Mouse (Mus musculus): Measurements from ENCODE around the gene Nfe2l1. TPM values are rescaled to one million over a fixed set of nuclear protein-coding genes. Genes with fewer than 3 reads are reported as not detected.
"Not testable (repeated sequence)": the region's sequence is repeated elsewhere in the genome, so short reads cannot be mapped to it uniquely, and the experiment has no call there.

The Nfe2l1 gene
- polyA plus RNA-seq, 1 experiment from 2014 or later = 34.6 TPM

- not testable (repeated sequence) for H3K4me2 ChIP-seq; H3K9ac ChIP-seq; H3K27me3 ChIP-seq (ENCODE audit: insufficient read depth, low read length); H3K9me3 ChIP-seq (ENCODE audit: low read depth, low read length); ATAC-seq (ENCODE audit: insufficient read depth); H3K4me3 ChIP-seq (ENCODE audit: low read depth, low read length); H3K36me3 ChIP-seq (ENCODE audit: insufficient read depth); H3K4me1 ChIP-seq (ENCODE audit: insufficient read depth); H3K27ac ChIP-seq (ENCODE audit: low read depth)
- peak; percentile 88 for DNase-seq
- TF ChIP-seq CTCF (IDR thresholded peaks at IDR 0.05; ENCODE audit: low read depth) = peak; percentile 76
- WGBS = 15% methylated on average over 7 of the region's 7 CpGs
Measured at GRCm38 (mm10) chr11:96784847-96785246, 44.9 kb downstream of the Nfe2l1 start.

- peak; percentile 60 for TF ChIP-seq CTCF (IDR thresholded peaks at IDR 0.05; ENCODE audit: low read depth)
- WGBS = 47% methylated on average over 2 of the region's 2 CpGs
Measured at GRCm38 (mm10) chr11:96781425-96781824, 48.3 kb downstream of the Nfe2l1 start.

GRCm38 (mm10) chr11:96780306-96780705 is 49.5 kb downstream of the Nfe2l1 start:
- Histone ChIP-seq H3K36me3 (ENCODE audit: insufficient read depth) (no peaks in the 10 kb centered on the region), H3K27ac (ENCODE audit: low read depth) (no peak overlapping the region), H3K27me3 (ENCODE audit: insufficient read depth, low read length) (no peaks in the 10 kb centered on the region), H3K4me2 (no peak overlapping the region), H3K9me3 (ENCODE audit: low read depth, low read length) (no peaks in the 10 kb centered on the region), H3K4me1 (ENCODE audit: insufficient read depth) (peaks cover 6% of the 10 kb centered on the region; the same call in 1 of the 2 replicates), H3K4me3 (ENCODE audit: low read depth, low read length) (no peak overlapping the region), H3K9ac (no peak overlapping the region)
- no peak for DNase-seq
- ATAC-seq (ENCODE audit: insufficient read depth) = no peak
- WGBS = 75% methylated on average over 5 of the region's 5 CpGs
- TF ChIP-seq CTCF (IDR thresholded peaks at IDR 0.05; ENCODE audit: low read depth) = no peak

More at GRCm38 (mm10) chr11:96781425-96781824, 48.3 kb downstream of the Nfe2l1 start:
- H3K36me3 ChIP-seq (ENCODE audit: insufficient read depth) = no peaks in the 10 kb centered on the region
- H3K4me1 ChIP-seq (ENCODE audit: insufficient read depth) = peaks cover 4% of the 10 kb centered on the region; the same call in 1 of the 2 replicates
- no peak overlapping the region for H3K4me2 ChIP-seq
- no peak overlapping the region for H3K9ac ChIP-seq
- no peak overlapping the region for H3K27ac ChIP-seq (ENCODE audit: low read depth)
- DNase-seq (peak; percentile 52), ATAC-seq (ENCODE audit: insufficient read depth) (no peak)
- no peaks in the 10 kb centered on the region for H3K27me3 ChIP-seq (ENCODE audit: insufficient read depth, low read length)
- no peaks in the 10 kb centered on the region for H3K9me3 ChIP-seq (ENCODE audit: low read depth, low read length)
- no peak overlapping the region for H3K4me3 ChIP-seq (ENCODE audit: low read depth, low read length)

GRCm38 (mm10) chr11:96778061-96778627 is 51.6 kb downstream of the Nfe2l1 start:
- peak overlapping the region; percentile 67 for H3K4me3 ChIP-seq (ENCODE audit: low read depth, low read length)
- not testable (repeated sequence) for H3K36me3 ChIP-seq (ENCODE audit: insufficient read depth); ATAC-seq (ENCODE audit: insufficient read depth); H3K27ac ChIP-seq (ENCODE audit: low read depth); H3K9me3 ChIP-seq (ENCODE audit: low read depth, low read length); H3K27me3 ChIP-seq (ENCODE audit: insufficient read depth, low read length); DNase-seq; H3K4me1 ChIP-seq (ENCODE audit: insufficient read depth)
- peak overlapping the region; percentile 24 for H3K9ac ChIP-seq
- H3K4me2 ChIP-seq = peak overlapping the region; percentile 89
- 67% methylated on average over 10 of the region's 10 CpGs for WGBS

- 1% methylated on average over 59 of the region's 59 CpGs for WGBS
- Histone ChIP-seq H3K36me3 (ENCODE audit: insufficient read depth) (peaks cover 15% of the 10 kb centered on the region), H3K9me3 (ENCODE audit: low read depth, low read length) (no peaks in the 10 kb centered on the region), H3K4me3 (ENCODE audit: low read depth, low read length) (peak within 1 kb of the TSS; percentile 67), H3K27me3 (ENCODE audit: insufficient read depth, low read length) (no peaks in the 10 kb centered on the region), H3K4me1 (ENCODE audit: insufficient read depth) (peaks cover 6% of the 10 kb centered on the region; the same call in 1 of the 2 replicates), H3K27ac (ENCODE audit: low read depth) (peak within 1 kb of the TSS; percentile 46), H3K4me2 (peak within 1 kb of the TSS; percentile 89), H3K9ac (peak within 1 kb of the TSS; percentile 57)
- peak; percentile 85 for TF ChIP-seq CTCF (IDR thresholded peaks at IDR 0.05; ENCODE audit: low read depth)
- ATAC-seq (ENCODE audit: insufficient read depth) (peak; percentile 100), DNase-seq (peak; percentile 100)
Measured at GRCm38 (mm10) chr11:96776968-96777962, 52.5 kb downstream of the Nfe2l1 start, which contains the start of gene Snx11. Gene Snx11, minus strand, starts transcription at chr11:96777559.

- Histone ChIP-seq H3K36me3 (ENCODE audit: insufficient read depth) (peaks cover 24% of the 10 kb centered on the region), H3K27me3 (ENCODE audit: insufficient read depth, low read length) (no peaks in the 10 kb centered on the region), H3K4me2 (peak overlapping the region; percentile 89), H3K9me3 (ENCODE audit: low read depth, low read length) (no peaks in the 10 kb centered on the region), H3K4me1 (ENCODE audit: insufficient read depth) (peaks cover 6% of the 10 kb centered on the region; the same call in 1 of the 2 replicates), H3K4me3 (ENCODE audit: low read depth, low read length) (no peak overlapping the region), H3K27ac (ENCODE audit: low read depth) (no peak overlapping the region), H3K9ac (no peak overlapping the region; the same call in 1 of the 2 replicates)
- DNase-seq = peak; percentile 54
- no peak for TF ChIP-seq CTCF (IDR thresholded peaks at IDR 0.05; ENCODE audit: low read depth)
- no peak for ATAC-seq (ENCODE audit: insufficient read depth)
- 41% methylated on average over 3 of the region's 3 CpGs for WGBS
Measured at GRCm38 (mm10) chr11:96776068-96776467, 53.7 kb downstream of the Nfe2l1 start.

- Histone ChIP-seq H3K9me3 (ENCODE audit: low read depth, low read length) (no peaks in the 10 kb centered on the region), H3K27ac (ENCODE audit: low read depth) (no peak overlapping the region), H3K36me3 (ENCODE audit: insufficient read depth) (peaks cover 25% of the 10 kb centered on the region), H3K9ac (no peak overlapping the region), H3K4me2 (no peak overlapping the region), H3K4me3 (ENCODE audit: low read depth, low read length) (no peak overlapping the region), H3K27me3 (ENCODE audit: insufficient read depth, low read length) (no peaks in the 10 kb centered on the region), H3K4me1 (ENCODE audit: insufficient read depth) (peaks cover 6% of the 10 kb centered on the region; the same call in 1 of the 2 replicates)
- 73% methylated on average over 7 of the region's 7 CpGs for WGBS
- DNase-seq = no peak
- no peak for TF ChIP-seq CTCF (IDR thresholded peaks at IDR 0.05; ENCODE audit: low read depth)
- no peak for ATAC-seq (ENCODE audit: insufficient read depth)
Measured at GRCm38 (mm10) chr11:96775665-96776064, 54.1 kb downstream of the Nfe2l1 start.
